Mouse (Mus musculus) liver, embryonic 14.5 days (tissue): Measurements from ENCODE around the gene Luc7l. TPM values are rescaled to one million over a fixed set of nuclear protein-coding genes. Genes with fewer than 3 reads are reported as not detected.

ENCODE experiments used
- ATAC-seq: fragments of 200-750 bp; cut with Nextera tagmentation; 2 replicates; pipeline ENCODE4 v1.8.0; 2017; ENCODE audit warnings: moderate number of reproducible peaks, mild to moderate bottlenecking, moderate library complexity; ENCODE audit not compliant: insufficient read depth
- DNase-seq, 3 experiments: peaks; one replicate each; pipeline ENCODE4 v3.0.0-alpha.2; 2012 to 2013; ENCODE audit warnings: low read depth in 3 of 3, low spot score in 3 of 3
- H3K27ac ChIP-seq: fragments of 300-500 bp; sonication (generic); 2 replicates; pipeline ENCODE4 v1.5.1; 2014; ENCODE audit warnings: moderate library complexity, mild to moderate bottlenecking, control low read depth, inconsistent platforms
- H3K27me3 ChIP-seq: fragments of 300-500 bp; sonication (generic); 2 replicates; pipeline ENCODE4 v1.6.1; 2014; ENCODE audit warnings: mild to moderate bottlenecking, low read length, moderate library complexity; ENCODE audit not compliant: control insufficient read depth, insufficient read depth
- H3K36me3 ChIP-seq: fragments of 300-500 bp; sonication (generic); replicated peaks from 2 replicates; pipeline ENCODE4 v1.6.1; 2014; ENCODE audit warnings: low read depth; ENCODE audit not compliant: control insufficient read depth, insufficient read depth
- H3K4me1 ChIP-seq, 2 experiments: fragments of 200-500 bp in 1 of 2; fragments of 300-500 bp in 1 of 2; sonication (generic) in 1 of 2; replicated peaks; 2 replicates each; pipeline ENCODE4 v1.6.1; 2012 to 2014; ENCODE audit warnings: antibody characterized with exemption in 1 of 2, inconsistent platforms in 1 of 2, low read length in 1 of 2; ENCODE audit not compliant: control insufficient read depth in 2 of 2, insufficient read depth in 2 of 2
- H3K4me2 ChIP-seq: fragments of 300-500 bp; sonication (generic); 2 replicates; pipeline ENCODE4 v1.6.1; 2014; ENCODE audit warnings: low read depth, mild to moderate bottlenecking, control low read depth, moderate library complexity
- H3K4me3 ChIP-seq, 2 experiments: fragments of 200-500 bp in 1 of 2; fragments of 300-500 bp in 1 of 2; sonication (generic) in 1 of 2; 2 replicates each; pipeline ENCODE4 v1.5.1; 2012 to 2014; ENCODE audit warnings: low read depth in 2 of 2, low read length in 2 of 2, mild to moderate bottlenecking in 2 of 2, control low read depth in 1 of 2, inconsistent platforms in 1 of 2, moderate library complexity in 1 of 2; ENCODE audit not compliant: insufficient read depth in 1 of 2
- H3K9ac ChIP-seq: fragments of 300-500 bp; sonication (generic); replicated peaks from 2 replicates; pipeline ENCODE4 v1.6.1; 2014; ENCODE audit warnings: mild to moderate bottlenecking, control low read depth, moderate library complexity
- H3K9me3 ChIP-seq: fragments of 300-500 bp; sonication (generic); 2 replicates; pipeline ENCODE4 v1.6.1; 2016; ENCODE audit warnings: low read length, mixed read lengths; ENCODE audit not compliant: control insufficient read depth
- CTCF ChIP-seq: IDR thresholded peaks from 2 replicates; pipeline ENCODE4 v1.5.1; 2016; ENCODE audit warnings: antibody characterized with exemption, low read depth, control low read depth
- EP300 ChIP-seq: IDR thresholded peaks from 2 replicates; pipeline ENCODE4 v1.6.1; 2016; ENCODE audit warnings: antibody characterized with exemption, low read depth
- WGBS: fragments of 180-500 bp; shearing (Covaris S2); extraction: QIAGEN DNeasy Blood & Tissue Kit; methylation state at CpG from one replicate; pipeline ENCODE4 v1.1.7; 2014; ENCODE audit not compliant: insufficient replicate concordance; 5-methylcytosine and 5-hydroxymethylcytosine counted together
- polyA plus RNA-seq, 2 experiments: library from polyadenylated mRNA; depleted of rRNA in 1 of 2; stranded (reverse) in 1 of 2; unstranded in 1 of 2; fragments of >200 nt; fragmentation: Nextera tagmentation in 1 of 2; extraction: Ambion mirVana in 1 of 2; gene quantifications; 2 replicates each; pipeline versions ENCODE4 v1.2.1 to v1.2.3; 2012 to 2014

Gene Luc7l
- polyA plus RNA-seq, 2 experiments, result 21.4 to 26.5 TPM

DNA sequence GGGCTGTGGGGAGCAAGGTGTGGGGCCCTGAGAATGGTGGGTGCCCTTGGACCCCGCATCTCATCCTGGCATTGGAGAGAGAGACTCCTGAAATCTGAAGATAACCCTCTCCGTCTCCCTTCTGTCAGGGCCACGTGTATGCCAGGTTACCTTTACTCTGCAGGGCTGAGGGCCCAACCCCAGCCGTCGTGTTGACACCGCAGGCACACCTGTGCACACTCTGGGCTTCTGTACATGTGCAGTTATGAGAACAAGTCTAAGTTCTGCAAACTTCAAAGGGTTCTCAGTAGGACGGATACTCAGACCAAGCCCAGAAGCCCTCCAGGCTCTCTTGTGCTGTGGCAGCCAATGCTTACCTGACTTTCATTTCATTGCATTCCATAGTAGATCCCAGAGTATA, 40.5 kb upstream of the Luc7l start:
- WGBS, result 83% methylated on average over 7 of the region's 7 CpGs
- ATAC-seq (no peak), DNase-seq (no peak)
- Histone ChIP-seq H3K4me1 (no peaks in the 10 kb centered on the region), H3K27ac (no peak overlapping the region), H3K4me2 (no peak overlapping the region), H3K36me3 (no peaks in the 10 kb centered on the region), H3K9ac (no peak overlapping the region), H3K9me3 (no peaks in the 10 kb centered on the region), H3K4me3 (no peak overlapping the region), H3K27me3 (no peaks in the 10 kb centered on the region)
- TF ChIP-seq EP300 (no peak), CTCF (no peak)

DNA sequence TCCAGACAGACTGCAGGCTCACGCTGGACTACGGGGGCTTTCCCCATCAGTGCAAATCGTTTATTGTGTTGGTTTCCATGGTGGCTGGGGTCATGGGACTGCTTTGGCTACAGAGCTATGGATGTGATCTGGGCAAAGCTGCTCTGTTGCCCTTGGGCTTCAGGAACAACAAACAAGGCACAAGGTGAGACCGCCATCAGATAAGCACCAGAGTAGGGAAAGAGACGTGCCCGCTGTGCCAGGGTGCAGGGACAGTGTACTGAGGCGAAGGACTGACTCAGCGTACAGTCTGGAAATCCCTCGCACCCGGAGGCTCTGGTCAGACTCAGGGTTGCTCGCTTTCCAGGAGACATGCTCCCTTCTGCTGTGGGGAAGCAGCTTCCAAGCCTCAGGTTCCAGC, 40.0 kb upstream of the Luc7l start:
- H3K9ac ChIP-seq, result no peak overlapping the region
- no peaks in the 10 kb centered on the region for H3K4me1 ChIP-seq
- H3K27me3 ChIP-seq, result no peaks in the 10 kb centered on the region
- WGBS, result 71% methylated on average over 11 of the region's 11 CpGs
- ATAC-seq, result no peak
- H3K4me2 ChIP-seq, result no peak overlapping the region
- no peak for DNase-seq
- TF ChIP-seq CTCF (no peak), EP300 (no peak)
- no peaks in the 10 kb centered on the region for H3K36me3 ChIP-seq
- H3K4me3 ChIP-seq, result no peak overlapping the region
- no peak overlapping the region for H3K27ac ChIP-seq
- no peaks in the 10 kb centered on the region for H3K9me3 ChIP-seq

DNA sequence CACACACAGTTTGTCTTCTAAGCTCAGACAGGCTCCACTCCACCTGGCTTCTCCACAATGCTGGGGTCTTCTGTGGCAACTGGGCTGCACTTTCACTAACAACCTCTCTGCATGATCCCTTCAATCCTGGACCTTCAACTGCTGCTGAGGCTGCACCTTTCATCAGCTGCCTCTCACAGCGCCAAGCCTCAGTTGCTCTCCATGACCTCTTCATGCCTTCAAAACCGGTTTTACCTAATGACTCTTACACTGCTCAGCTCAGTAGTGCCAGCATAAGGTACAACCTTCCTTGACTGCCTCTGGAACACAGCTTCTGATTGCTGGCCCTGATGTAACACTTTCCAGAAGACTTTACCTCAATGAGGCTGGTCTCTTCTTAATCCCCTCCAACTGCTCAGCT, 31.2 kb upstream of the Luc7l start:
- ATAC-seq (no peak), DNase-seq (no peak)
- no peak overlapping the region for H3K9ac ChIP-seq
- H3K4me1 ChIP-seq, result no peaks in the 10 kb centered on the region
- H3K27ac ChIP-seq, result no peak overlapping the region
- H3K27me3 ChIP-seq, result no peaks in the 10 kb centered on the region; the same call in 1 of the 2 replicates
- WGBS, result 62% methylated on average over 2 of the region's 2 CpGs
- no peaks in the 10 kb centered on the region for H3K36me3 ChIP-seq
- TF ChIP-seq EP300 (no peak), CTCF (no peak)
- no peak overlapping the region for H3K4me2 ChIP-seq
- no peak overlapping the region for H3K4me3 ChIP-seq
- H3K9me3 ChIP-seq, result no peaks in the 10 kb centered on the region

DNA sequence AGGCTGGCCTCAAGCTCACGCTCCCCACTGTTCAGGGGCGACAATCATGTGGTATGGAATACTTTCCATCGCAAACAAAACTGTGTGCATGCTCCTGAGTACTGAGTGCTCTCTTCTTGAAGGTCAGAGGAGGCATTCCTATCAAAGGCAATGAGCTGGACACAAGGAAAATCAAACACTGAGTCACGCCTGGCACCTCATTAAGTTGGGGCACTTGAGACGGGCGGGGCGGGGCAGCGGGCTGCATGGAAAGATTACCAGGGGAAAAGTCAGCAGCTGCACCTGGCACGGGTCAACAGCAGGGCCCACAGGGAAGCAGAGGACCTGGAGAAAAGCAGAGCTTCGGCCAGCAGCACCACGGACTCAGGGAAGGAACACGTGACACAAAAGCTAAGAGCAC, 27.5 kb upstream of the Luc7l start:
- WGBS, result 68% methylated on average over 12 of the region's 12 CpGs
- no peak overlapping the region for H3K4me2 ChIP-seq
- H3K4me1 ChIP-seq, result no peaks in the 10 kb centered on the region
- no peaks in the 10 kb centered on the region for H3K36me3 ChIP-seq
- H3K27ac ChIP-seq, result no peak overlapping the region
- TF ChIP-seq CTCF (no peak), EP300 (no peak)
- no peak for ATAC-seq
- no peaks in the 10 kb centered on the region for H3K9me3 ChIP-seq
- no peak for DNase-seq
- no peak overlapping the region for H3K4me3 ChIP-seq
- no peak overlapping the region for H3K9ac ChIP-seq
- H3K27me3 ChIP-seq, result no peaks in the 10 kb centered on the region

DNA sequence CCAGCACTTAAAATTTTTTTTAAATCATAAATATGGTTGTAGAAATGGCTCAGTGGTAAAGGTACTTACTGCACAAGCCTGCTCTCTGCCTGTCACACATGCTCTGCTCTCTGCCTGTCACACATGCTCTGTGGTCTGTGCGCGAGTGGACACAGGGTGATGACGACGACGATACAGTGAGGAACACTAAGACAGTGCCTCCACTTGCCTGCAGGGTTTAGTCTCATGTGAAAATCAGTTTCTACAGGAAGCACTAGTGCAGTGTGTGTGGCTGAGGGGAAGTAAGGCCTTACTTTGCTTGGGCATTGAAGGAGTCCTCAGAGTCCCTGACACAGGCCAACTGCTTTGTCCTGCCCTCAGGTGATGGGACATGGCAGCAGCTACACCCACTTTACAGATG, 22.9 kb upstream of the Luc7l start:
- no peak for TF ChIP-seq CTCF
- no peak for TF ChIP-seq EP300
- DNase-seq (no peak), ATAC-seq (no peak)
- H3K27me3 ChIP-seq, result no peaks in the 10 kb centered on the region
- H3K9ac ChIP-seq, result no peak overlapping the region
- H3K27ac ChIP-seq, result no peak overlapping the region
- no peaks in the 10 kb centered on the region for H3K9me3 ChIP-seq
- H3K4me1 ChIP-seq, result no peaks in the 10 kb centered on the region
- WGBS, result 52% methylated on average over 5 of the region's 5 CpGs
- no peak overlapping the region for H3K4me3 ChIP-seq
- H3K36me3 ChIP-seq, result no peaks in the 10 kb centered on the region
- H3K4me2 ChIP-seq, result no peak overlapping the region
